Mouse (Mus musculus): Measurements from ENCODE around the gene Scn11a.

Gene Scn11a

GRCm38 (mm10) chr9:119796791-119797190 lies 28.5 kb downstream of the Scn11a start:
- DNase-seq (ENCODE audit: low spot score in 2 of 2), result no peak

DNA sequence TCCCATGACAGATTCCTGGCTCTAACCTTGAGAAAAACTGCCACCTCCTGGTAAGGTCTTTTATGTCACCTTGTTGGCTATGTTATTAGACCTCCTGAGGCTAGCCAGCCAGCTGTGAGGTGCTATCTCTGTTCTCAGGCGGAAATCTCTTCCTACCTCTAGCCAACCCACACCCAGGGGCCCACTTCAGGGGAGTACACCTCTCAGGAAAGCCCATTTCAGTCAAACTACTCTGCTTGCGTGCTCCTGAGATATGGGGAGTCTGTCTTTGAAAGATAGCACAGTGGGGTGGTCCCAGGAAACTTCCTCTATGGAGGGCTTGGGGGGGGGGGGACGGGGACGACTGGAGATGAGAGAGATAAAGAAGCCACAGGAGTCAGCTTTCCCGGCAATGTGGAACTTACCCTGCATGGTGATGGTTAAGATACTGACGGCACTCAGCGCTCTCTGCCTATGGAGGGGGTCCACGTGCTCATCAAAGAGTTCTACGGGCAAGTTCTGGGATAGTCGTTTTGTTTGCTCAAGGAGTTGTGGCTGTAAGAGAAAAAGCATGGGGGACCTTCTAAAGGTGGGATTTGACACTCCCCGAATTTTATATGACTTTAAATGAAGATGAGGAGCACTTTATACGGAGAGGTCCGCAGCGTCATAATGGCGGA lies 29.9 kb downstream of the Scn11a start:
- DNase-seq (ENCODE audit: low spot score in 2 of 2), result no peak

DNA sequence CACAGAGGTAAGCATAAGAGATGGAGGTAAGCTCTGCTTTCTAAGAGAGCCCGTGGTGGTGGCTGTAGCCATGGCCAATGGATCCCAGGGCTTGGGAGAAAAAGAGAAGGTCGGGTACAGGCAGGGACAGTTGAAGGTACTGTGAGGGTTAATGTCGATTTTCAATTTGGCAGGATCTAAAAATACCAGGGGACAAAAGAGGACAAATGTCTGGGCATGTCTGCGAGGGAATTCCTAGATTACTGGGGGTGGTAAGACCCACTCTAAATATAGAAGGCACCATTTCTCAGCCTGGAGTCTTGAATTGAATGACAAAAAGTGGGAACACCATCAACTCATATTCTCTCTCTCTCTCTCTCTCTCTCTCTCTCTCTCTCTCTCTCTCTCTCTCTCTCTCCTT lies 30.8 kb downstream of the Scn11a start:
- DNase-seq (ENCODE audit: low spot score in 2 of 2), result no peak

GRCm38 (mm10) chr9:119792505-119792904 lies 32.8 kb downstream of the Scn11a start:
- DNase-seq (ENCODE audit: low spot score in 2 of 2), result no peak

GRCm38 (mm10) chr9:119780901-119781300 lies 44.4 kb downstream of the Scn11a start:
- DNase-seq (ENCODE audit: low spot score in 2 of 2), result no peak

DNA sequence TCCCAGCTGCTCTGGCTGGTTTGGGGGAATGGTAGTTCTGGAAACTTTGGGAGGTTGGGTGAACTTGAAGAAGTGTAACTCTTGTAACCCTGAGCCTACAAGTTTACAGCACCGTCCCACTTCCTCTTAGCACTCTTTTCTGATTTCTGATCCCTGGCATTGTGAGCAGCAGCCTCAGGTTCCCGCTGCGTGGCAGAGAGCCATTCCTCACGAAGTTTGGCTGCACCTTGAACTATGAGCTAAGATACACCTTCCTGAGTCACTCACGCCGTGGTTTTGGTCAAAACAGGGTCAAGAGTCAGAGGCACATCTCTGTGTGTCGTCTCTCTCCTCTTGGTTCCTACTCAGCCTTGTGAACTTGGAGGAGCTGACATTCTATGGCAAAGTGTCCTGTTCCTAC lies 48.6 kb downstream of the Scn11a start:
- no peak for DNase-seq (ENCODE audit: low spot score in 2 of 2)

DNA sequence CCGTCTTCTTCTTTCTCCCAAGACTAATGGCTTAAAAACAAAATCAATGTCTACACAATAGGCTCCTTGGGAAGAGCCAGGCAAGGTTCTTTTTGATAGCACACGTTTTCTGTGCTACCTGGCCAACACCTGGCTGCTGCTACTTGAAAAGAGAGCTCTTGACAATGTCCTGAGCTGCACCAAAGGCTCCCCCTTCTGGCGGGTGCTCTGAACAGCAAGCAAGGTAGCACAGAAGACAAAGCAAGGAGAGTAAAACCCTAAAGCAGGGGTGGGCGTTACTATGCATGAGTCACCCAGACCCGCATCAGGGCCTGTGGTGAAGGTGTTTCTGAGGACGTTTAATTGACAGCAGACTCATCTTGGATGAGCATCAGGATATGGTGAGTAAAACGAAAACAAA lies 56.7 kb downstream of the Scn11a start:
- DNase-seq (ENCODE audit: low spot score in 2 of 2), result no peak

DNA sequence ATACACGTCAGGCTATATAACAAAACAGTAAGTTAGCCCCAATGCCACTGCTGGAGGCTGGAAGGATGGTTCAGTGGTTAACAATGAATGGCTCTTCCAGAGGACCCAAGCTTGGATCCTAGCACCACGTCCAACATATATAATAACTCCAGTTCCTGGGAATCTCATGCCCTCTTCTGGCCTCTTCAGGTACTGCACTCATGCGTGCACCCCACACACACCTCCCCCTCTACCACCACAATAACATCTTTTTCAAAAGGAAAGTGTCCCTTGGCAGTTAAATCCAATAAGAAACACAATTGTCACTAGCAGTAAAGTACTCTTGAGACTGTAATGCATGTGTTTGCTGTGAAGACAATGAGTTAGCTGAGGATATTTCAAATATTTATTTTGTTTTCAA lies 65.0 kb downstream of the Scn11a start:
- DNase-seq (ENCODE audit: low spot score in 2 of 2), result no peak

DNA sequence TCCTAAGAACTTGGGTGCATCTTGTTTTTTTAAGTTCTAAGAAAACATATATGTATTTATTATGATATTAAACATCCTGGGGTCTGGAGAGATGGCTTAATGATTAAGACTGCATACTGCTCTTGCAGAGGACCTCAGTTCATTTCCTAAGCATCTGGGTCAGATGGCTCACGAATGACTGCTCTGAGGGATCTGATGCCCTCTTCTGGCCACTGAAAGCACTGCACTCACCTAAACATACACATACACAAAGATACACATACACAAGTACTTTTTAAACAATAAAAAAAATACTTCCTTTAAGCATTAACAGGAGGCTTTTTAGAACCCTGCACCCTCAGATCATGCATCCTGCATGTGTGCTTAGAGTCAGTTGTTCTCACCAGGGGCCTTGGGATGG lies 65.8 kb downstream of the Scn11a start:
- no peak for DNase-seq (ENCODE audit: low spot score in 2 of 2)

GRCm38 (mm10) chr9:119751507-119751906 lies 73.7 kb downstream of the Scn11a start:
- DNase-seq (ENCODE audit: low spot score in 2 of 2), result peak in 1 of 2 experiments; percentile 8

- DNase-seq (ENCODE audit: low spot score in 2 of 2), result no peak
Observed at GRCm38 (mm10) chr9:119749112-119749511, 76.1 kb downstream of the Scn11a start.

DNA sequence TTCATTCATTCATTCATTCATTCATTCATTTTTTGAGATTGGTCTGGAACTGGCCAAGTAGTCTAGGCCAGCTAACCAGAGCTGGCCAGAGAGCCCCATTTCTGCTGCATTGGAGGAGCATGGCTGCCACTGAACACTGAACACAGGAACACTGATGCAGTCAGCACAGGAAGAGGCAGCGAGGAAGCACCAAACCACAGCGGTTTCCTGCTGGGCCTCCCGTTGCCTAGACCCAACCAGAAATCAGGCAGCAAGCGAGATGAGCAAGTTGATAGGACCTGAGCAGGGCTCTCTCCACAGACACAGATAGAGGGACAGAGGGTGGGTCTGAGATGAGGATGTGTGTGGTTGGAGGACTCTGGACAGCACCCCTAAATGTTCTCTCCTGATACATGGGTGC lies 81.4 kb downstream of the Scn11a start:
- no peak for DNase-seq (ENCODE audit: low spot score in 2 of 2)

DNA sequence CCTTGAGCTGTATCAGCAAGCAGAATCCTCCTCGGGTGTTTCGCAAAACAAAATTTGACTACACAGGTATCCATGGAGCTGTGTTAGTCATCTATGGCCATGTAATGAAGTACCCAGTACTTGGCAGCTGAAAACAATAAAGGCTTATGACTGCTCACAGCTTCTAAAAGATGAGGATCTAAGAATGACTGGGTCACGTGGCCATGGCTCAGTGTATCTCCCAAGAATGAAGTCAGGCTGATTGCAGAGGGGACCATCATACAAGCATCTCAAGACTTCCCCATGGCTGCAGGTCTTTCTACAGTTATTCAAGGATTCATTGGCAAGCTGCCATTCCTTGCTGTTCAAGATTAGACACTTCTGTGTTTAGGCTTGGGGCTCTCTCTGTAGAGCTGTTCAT lies 81.9 kb downstream of the Scn11a start:
- no peak for DNase-seq (ENCODE audit: low spot score in 2 of 2)

- DNase-seq (ENCODE audit: low spot score in 2 of 2), result no peak
Observed at GRCm38 (mm10) chr9:119741101-119741786, 84.0 kb downstream of the Scn11a start.

DNA sequence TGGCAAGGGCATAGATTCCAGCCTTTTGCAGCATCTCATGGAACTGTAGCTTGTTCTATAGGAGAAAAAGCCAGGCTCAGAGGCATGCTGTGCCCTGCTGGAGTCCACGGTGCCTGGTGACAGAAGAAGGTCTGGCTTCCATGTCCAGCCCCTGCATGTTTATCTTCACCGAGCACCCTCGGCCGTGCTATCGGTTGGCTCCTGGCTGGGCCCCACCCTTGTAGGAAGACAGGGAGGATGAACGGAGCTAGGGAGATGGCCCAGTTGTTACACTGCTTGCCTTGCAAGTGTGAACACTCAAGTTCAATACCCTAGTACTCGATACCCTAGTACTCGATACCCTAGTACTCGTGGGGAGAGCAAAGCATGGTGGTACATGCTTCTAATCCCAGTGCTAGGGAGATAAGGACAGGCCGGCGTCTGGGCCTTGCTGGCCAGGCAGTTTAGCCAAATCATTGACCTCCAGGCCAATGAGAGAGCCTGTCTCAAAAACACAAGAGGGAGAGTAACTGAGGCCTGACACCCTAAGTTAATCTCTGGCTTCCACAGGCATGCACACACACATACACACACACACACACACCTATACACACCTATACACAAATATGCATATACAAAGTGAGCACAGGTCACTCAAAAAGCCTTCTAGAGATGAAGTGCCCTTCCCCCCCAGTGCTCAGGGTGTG lies 96.7 kb downstream of the Scn11a start:
- DNase-seq (ENCODE audit: low spot score in 2 of 2), result no peak

GRCm38 (mm10) chr9:119726990-119727389 lies 98.3 kb downstream of the Scn11a start:
- DNase-seq (ENCODE audit: low spot score in 2 of 2), result no peak

- DNase-seq (ENCODE audit: low spot score in 2 of 2), result no peak
Observed at GRCm38 (mm10) chr9:119725293-119725862, 99.9 kb downstream of the Scn11a start.

- DNase-seq (ENCODE audit: low spot score in 2 of 2), result no peak
Observed at GRCm38 (mm10) chr9:119719222-119719621, 106.0 kb downstream of the Scn11a start, which contains the start of gene Scn10a. TSS of gene Scn10a (minus strand) at chr9:119719322.

DNA sequence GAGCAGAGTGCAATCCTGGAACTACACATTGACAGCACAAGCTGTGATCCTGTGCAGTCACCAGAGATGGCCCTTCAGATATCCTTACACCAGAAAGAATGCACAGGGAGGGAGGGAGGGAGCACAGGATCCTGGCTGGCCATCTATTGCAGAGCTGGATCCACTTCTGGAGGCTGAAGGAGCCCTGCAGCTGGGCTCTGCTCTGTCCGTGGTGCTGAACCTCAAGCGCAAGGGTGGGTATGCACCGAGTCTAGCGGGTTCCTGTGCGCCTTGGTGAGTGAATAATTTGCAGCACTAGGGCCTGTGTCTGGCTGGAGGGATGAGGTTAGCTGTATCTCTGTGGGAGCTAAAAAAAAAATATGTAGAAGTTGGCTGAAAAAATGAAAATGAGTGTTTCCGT lies 118.6 kb downstream of the Scn11a start:
- DNase-seq (ENCODE audit: low spot score in 2 of 2), result no peak
